Mouse (Mus musculus) testis, adult 2 months (tissue): ENCODE data around the gene Olfml2b.

Experiments used
- CTCF ChIP-seq: fragments of 200-500 bp; IDR thresholded peaks from 2 replicates; pipeline ENCODE4 v1.5.1; 2012; ENCODE audit warnings: low read depth, mild to moderate bottlenecking, inconsistent platforms, low read length, moderate library complexity; ENCODE audit not compliant: control insufficient read depth, insufficient read depth, insufficient replicate concordance
- POLR2A ChIP-seq: fragments of 200-500 bp; IDR thresholded peaks from 2 replicates; pipeline ENCODE4 v1.6.1; 2012; ENCODE audit warnings: low read depth, mild to moderate bottlenecking, inconsistent platforms, low read length, moderate library complexity; ENCODE audit not compliant: control insufficient read depth

- TF ChIP-seq POLR2A (no peak), CTCF (no peak)
Measured at GRCm38 (mm10) chr1:170655280-170655917, 11.1 kb downstream of the Olfml2b start.
